Mouse (Mus musculus) urinary bladder, postnatal 36 days (tissue): ENCODE data around the gene Fignl1.

ENCODE experiments used
- DNase-seq, 2 experiments: peaks; one replicate each; pipeline ENCODE4 v3.0.0; 2022; ENCODE audit warnings: low spot score in 2 of 2, mixed read lengths in 1 of 2

Gene Fignl1

DNA sequence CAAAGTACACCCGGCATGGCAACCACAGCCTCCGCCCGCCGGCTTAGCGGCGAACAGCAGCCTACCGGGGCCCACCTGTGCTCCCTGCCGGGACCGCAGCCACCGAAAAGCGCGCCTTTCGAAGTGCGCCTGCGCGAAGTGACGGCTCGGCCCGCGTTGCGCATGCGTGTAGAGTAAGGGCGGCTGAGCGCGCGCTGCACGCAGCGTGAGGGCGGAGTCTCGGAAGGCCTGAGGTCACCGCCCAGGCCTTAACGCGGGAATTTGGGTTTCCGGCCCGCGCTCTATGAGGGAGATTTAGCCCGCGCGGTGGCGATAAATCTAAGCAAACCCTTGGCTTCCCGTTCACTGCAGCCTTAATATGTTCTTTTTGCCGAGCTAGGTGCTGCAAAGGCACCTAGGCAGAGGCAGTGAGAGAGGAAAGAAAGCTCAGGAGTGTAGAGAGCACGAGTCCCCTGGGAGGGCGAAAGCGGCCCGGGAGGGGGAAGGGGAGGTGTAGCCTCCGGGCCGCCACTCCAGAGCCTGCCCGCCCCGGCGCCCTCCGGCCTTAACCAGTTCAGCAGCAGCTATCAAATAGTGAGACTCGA lies at the start of gene Fignl1:
TSS of gene Fignl1 (minus strand) at position 143 of the 584 bp plus-strand sequence.
- peak; percentile 94 to 95 for DNase-seq

DNA sequence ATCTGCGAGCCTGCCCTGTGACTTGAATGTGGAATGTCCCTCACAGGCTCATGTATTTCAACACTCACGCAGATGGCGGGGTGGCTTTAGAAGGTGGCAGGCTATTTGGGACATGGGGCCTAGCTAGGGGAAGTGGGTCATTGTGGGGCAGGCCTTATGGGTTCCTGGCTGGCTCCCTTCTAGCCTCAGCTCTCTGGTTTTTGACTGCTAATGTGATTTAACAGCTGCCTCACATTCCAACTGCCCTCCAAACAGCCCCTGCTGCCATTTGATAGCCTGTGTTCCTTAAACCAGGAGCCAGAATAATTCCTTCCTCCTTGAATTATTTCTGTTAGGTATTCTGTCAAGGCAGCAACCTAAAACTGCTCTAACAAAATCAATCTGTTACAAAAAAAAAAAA lies 48.2 kb upstream of the Fignl1 start:
- no peak for DNase-seq

DNA sequence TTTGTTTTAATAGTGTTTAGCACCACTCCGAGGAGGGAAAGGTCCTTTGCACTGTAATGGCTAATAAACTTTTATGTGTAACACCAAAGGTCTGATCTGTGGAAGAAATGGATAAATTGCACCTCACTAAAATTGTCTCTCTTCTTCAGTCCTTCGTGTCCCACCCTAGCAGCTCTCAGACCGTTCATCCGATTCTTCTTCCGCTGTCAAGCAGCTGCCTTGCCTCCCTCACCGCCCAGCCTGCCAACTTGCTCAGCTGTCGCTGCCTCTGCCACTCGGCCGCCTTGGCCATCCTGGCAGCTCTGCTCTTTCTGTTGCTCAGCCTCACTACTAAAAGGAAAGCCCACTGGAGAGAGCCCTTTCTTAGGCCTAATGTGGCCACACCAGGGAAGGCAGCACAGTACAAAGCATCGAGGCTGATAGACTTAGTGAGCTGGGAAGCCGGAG lies 46.9 kb upstream of the Fignl1 start:
- DNase-seq, result no peak

DNA sequence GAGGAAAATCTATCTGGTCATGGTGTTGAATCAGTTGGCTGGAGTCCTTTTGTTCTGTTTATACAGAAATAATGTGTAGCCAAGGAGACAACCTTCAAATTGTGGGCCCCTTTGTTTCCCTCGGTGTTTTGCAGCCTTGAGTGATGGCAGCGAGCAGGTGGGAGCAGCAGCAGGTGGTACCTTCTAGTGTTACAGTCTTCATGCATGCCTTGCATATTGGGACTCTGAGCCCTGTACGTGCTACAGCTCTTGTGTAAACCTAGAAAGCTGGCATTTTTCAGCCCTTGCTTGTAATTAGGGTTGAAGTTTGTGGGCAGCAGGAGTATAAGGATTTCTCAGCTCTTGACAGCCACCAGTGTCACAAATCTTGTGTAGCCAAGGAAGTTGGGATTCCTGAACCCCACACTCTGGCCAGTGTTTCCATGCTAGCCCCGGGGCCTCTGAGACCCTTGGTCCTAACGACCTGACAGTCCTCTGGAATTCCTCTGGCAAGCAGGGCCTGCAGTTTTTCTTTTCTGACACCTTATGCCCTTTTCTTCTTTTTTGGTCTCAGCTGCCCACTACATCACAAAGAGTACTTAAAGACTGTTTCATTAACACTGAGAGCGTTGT lies 46.4 kb upstream of the Fignl1 start:
- no peak for DNase-seq

DNA sequence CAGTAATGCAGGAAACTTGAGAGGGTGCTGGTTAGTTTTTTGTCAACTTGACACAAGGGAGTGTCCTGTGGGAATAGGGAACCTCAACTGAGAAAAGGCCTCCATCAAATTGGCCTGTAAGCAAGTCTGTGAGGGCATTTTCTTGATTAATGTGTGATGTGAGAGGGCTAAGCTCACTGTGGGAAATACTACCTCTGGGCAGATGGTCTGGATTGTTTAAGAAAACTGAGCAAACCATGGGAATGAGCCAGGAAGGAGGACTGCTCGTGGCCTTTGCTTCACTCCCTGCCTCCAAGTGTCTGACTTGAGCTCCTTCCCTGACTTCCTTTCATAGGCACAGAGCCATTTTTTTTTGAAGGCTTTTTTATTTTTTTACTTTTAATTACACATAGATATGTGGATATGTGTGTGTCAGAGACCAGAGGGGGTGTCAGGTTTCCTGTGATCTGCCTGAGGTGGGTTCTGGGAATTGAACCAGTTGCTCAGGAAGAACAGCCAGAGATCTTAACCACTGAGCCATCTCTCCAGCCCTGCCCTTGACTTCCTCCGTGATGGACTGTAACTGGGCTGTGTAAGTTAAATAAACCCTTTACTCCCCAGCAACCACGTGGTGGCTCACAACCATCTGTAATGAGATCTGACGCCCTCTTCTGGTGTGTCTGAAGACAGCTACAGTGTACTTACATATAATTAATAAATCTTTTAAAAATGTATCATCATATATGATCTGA lies 45.1 kb upstream of the Fignl1 start:
- no peak for DNase-seq

DNA sequence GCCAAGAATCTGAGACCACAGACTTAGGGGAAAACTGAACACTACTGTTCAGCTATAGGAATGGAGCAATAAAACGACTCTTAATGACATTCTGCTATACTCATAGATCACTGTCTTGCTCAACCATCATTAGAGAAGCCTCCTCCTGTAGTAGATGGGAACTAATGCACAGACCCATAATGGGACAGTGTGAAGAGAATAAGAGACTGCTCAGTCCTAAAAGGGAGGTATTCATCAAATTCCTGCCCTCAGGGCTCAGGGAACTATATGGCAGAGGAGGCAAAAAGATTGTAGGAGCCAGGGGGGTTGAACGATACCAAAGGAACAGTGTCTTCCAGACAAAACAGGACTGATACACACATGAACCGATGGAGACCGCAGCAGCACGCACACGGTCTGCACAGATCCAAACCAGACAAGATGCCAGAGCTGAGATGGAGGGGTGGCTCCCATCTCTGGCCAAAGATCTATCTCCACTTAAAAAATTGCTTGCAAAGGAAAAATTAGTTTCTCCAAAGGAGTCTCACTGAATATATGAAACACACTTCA lies 43.3 kb upstream of the Fignl1 start:
- DNase-seq, result no peak

DNA sequence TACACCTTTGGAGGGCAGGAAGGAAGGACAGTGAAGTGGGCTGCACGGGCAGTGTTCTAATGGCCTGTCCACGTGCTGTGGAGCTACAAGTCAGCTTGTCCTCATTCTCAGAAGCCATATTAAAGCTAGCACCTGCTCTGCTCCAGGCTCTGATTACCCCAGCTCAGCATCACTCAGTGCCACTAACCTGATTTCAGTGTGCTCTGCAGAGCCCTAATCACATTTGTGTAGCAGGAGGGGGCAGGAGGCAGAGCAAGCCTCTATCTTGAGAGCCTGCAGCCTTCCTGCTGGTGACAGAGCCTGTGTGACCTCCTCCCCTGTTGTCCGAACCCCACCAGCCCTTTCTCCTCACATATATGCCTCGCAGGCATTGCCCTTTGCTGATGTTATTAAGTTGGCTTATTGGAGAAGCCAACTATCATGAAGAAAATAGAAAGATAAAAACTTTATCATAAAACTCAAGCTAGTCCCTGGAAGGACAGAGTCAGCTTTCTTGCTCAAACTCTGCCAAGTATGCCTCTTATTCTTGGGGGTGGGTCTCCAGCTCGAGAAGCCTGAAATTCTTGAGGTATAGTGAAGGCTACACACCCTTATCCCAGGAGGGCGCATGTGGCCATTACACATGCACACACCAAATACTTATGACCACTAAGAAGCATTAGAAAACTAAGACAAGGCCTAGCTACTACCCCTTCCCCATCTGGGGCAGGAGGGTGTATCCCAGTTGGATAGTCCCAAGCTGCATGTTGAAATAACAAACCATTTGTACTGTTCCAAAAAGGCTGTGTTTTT lies 41.9 kb upstream of the Fignl1 start:
- no peak for DNase-seq

DNA sequence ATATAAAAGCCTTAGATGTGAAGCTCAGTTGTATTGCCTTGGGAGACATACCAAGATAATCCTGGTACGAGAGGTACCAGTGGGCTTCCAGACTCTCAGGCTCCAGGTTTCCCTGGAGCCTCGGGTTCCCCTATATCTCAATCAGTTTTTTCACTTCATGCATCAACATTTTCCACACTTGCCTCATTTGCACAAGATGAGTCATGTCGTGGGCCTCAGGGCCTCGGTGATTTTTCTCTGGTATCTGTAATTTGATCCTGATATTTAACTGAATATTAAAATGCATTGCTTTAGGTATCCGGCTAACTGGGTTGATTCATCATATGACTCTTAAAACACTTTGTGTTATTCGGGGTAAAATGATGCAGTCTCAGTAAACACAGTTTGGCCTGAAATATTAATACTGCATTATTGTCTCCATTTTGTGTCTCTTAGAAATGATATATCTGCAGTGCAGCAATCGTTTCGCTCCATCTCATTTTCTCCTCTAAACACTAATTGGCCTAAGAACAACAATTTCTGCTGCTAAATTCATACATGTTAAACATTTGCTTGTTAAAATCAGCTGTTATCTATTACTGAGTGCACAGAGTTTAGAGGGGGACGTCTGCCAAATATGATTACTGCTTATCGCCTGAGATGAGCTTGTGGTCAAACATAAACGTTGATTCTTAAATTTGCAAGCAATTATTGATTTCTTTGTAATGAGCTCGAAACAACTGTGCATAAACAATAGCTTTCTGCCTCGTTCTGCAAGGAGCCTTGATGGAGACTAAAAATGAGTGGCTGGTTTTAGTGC lies 41.0 kb upstream of the Fignl1 start:
- DNase-seq, result no peak

DNA sequence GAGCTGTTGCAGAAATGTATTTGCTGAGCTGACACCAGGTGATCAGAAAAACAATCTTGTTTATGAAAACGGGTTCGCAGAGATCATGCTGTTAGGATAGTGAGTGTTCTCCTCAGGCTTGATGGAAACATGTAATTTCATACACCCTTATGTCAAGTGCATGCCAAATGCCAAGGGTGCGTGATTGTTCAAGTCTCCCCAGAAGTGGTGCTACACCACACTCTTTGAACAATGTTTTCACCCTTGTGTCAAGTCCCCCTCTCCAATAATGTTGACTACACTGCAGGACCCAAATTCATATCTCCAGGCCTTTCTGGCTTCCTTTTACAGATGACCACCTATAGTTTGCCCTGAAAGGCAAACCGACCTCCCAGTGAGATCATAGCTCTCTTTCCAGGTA lies 39.7 kb upstream of the Fignl1 start:
- no peak for DNase-seq

DNA sequence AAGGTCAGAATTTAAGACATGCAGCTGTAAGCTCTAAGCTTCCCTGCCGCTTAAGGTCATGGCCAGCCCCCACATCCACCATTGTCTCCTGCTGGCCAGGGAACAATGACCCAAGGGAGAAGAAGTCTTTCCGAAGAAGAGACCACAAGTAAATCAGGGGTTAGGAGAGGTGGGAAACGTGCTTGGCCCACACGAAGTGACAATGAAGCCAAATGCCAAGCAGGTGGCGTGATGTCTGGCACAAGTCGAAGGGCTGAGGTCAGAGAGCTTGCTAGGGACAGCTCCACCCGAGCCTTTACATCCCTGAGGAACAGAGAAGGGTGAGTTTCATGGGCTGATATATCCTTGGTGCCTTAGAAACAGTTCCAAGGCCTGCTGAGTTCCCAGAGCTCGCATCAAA lies 36.3 kb upstream of the Fignl1 start:
- peak in 1 of 2 experiments; percentile 44 for DNase-seq

DNA sequence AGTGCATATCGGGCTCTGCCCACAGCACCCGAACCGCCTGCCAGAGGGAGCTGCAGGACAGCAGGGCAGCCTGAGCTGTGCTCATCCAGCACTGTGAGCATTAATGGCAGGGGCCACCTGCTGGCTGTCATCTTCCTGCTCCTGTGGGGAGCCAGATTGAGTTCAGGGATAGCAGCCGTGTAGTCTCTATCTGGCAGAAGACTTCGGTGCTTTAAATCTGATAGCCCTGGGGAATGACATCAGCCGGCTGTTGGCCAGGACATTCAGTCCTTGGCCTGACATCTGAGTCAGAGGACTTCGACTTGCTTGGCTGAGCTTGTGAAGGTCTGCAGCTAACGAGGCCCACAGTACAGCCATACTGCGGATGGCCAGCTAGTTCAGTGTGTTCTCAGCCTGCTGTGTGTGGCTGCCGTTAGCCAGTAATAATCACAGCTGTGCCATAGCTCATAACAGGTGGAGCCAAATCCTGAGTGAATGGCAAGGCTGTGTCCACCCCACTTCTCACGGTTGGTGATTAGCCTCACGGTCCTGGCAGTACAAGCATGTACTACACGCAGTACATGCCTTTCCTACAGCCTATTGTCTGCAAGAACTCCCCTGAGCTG lies 35.7 kb upstream of the Fignl1 start:
- DNase-seq, result peak; percentile 65 to 87

DNA sequence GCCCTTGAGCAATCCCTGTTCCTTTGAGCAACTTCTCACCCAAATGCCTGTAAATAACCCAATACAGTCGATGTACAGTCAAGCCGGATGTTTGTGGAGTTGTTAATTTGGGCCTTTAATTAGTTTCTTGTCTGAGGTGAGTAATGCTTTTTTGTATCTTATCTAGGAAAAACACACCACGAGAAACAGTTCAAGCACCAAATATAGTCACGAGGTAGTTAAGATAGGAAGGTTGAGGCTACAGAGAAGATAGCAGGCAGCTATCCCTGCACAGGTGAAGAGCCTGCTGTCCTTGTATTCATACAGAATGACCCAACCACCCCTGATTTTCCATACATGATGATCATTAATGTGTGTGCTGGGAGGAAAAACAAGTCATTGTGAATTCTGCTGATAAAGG lies 32.8 kb upstream of the Fignl1 start:
- DNase-seq, result no peak

DNA sequence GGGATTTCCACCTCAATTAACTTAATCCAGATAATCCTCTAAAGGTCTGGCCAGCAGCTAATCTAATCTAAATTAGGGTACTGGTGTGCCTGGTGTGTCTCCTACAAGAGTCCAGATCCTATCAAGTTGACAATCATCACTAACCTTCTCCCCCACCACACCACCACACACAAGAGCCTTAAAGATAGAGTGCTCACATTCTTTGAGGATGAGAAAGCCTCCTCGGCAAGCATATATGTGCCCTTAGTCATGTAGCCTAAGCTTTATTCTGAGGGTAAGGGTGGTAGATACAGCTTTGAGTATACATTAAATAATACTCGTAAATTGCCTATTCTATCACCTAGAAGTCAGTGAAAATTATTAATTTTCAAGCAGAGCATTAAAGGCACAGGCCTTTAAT lies 32.0 kb upstream of the Fignl1 start:
- no peak for DNase-seq

DNA sequence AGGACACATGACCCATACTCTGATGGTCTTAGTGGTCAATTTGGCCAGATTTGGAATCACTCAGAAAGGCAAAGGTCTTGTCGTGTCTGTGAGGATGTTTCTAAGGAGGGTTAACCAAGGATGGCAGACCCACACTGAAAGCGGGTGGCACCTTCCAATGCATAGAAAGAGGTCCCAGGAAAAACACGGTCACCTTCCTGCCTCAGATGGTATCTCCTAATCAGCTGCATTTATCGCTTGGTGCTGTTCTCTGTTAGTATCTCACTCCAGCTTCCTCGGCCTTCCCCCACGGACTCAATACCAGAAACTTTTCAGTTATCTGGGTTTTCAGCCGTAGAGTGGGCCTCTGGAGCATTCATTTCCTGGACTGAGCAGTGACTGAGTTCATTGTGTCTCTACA lies 31.1 kb upstream of the Fignl1 start:
- no peak for DNase-seq

DNA sequence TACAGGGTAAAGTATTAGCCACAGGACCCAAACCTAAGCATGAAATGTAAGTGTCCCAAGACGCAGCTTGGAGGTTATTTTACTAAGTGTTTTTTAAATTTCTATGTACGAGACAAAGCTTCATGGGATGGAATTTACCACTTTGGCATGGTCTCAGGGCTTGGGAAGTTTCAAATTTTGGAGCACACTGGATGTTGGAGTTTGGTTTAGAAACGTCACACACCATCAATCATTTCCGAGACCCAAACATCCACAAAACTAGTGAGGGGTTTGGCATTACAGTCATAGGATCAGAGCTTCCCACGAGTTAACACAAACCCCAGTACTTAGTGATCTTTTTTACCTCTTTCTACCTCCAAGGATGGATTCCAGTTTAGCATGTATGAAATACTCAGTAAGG lies 28.6 kb upstream of the Fignl1 start:
- DNase-seq, result no peak

DNA sequence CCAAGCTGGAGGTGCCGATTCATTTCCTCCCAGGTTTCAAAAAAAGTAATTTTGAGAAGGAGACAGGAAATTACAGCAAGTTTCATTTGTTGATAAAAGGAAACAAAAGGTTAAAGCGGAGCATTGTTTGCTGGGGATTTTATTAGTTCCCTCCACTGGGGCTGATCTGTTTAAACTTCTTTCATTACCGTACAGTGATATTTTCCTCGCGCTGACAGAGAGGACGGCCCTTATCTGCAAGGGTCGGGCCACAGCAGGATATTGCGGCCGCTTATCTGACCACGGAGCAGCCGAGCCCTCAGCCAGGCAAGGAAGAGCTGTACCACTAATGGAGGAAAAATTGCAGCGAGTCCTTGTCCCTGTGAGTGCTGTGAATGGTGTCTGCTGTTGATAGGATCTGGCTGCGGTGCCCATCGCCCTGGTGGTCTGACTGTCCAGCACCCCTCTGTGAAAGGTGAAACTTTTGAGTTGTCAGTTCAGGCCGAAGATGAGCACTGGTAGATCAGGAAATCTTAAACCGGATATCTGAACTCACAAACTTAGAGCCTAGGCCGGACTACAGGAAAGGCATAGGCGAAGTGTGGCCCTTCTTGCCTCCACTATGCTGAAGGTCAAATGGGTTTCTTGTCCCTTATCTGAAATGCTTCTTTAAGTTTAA lies 28.1 kb upstream of the Fignl1 start:
- DNase-seq, result no peak

DNA sequence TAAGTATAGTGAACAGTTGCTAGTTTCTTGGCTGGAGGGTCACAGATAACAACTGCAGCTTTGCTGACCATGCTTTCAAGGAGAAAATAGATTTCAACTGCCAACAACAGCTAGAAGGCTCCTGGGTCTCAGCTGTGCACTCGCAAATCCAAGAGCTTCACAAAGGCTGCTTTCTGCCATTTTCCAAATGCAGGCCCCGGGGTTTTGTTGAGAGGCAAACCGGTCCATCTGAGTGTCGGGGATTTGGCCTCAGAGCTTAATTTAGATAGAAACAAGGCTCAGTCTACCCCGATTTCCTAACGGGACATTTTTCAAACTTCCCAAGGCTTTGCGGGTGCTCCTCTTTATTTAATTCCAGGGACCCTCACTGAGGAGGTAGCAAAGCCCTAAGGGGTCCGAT lies 27.5 kb upstream of the Fignl1 start:
- DNase-seq, result no peak

DNA sequence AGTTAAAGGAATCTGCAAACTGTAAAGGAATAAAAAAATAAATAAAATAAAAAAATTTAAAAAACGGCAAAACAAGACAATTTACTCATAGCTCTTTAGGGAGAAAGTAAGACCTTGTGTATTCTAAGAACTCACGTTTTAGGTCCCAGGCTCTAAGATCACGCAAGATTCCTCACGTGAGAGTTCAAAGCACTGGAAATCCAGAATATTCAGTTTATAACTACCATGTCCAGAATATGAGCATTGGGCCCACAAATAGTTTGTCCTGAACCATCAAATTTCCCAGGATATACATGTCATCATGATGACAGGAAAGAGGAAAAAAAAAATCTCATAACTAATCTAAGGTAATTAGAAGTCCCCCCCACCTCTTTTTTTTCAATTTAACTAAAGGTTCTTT lies 27.0 kb upstream of the Fignl1 start:
- no peak for DNase-seq

DNA sequence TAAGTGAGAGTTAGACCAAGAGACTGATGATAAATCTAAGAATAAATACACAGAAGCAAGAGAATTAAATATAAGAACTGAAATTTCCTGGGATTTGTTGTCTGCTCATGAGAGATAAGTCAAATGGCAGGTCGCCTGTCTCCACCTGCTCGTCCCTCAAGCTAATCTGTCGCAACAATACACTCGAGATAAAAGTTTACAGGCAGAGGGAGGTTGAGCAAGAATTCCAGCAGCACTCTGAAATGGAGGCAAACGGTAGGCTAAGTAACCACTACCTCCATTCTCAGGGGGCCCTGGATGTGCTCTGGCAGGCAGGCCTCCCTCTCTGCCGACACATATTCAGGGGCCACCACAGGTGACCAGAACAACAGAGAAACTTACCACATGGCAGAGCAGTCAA lies 26.6 kb upstream of the Fignl1 start:
- no peak for DNase-seq

DNA sequence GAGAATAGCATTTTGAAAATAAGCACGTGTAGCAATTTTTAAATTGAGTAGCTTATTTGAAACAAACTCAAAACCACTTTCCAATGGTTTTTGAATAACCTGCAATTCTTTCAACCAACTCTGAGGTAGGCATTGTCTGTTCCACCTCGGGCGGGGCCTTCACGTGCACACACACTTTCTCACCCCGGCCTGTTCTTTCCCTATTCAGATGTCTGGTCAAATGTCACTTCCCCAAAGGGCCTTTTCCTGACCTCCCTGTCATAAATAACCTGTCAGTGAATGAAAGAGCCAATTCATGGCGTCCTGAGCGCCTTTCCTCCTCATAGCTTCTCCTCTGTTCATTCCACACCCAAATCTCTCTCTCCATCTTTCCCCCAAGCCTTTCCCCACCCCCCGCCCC lies 24.3 kb upstream of the Fignl1 start:
- DNase-seq, result no peak

DNA sequence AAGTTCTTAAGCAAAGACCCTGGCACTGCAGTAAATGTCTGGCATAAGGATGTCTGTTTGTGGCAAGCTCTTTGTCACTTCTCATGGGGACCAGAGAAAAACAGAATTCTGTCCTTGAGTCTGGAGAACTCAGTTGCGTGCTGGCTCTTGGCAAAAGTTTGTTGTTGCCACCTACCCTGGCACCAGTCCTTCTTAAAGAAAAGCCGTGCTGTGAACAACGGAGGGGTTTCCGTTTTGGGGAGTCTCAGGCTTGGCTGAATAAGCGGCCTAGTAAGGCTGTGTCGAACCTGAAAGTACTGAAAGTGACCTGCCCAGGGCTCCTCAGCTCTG lies 24.0 kb upstream of the Fignl1 start:
- no peak for DNase-seq
